Mouse (Mus musculus) small intestine, adult 2 months (tissue): Measurements from ENCODE around the gene Qprt.

Experiments
- CTCF ChIP-seq: fragments of 200-500 bp; IDR thresholded peaks from 2 replicates; pipeline ENCODE4 v1.5.1; 2012; ENCODE audit warnings: low read depth, mild to moderate bottlenecking, control low read depth, inconsistent platforms, low read length, moderate library complexity, mixed read lengths; ENCODE audit not compliant: insufficient replicate concordance, insufficient read length; ENCODE audit errors: extremely low read depth
- POLR2A ChIP-seq: fragments of 200-500 bp; IDR thresholded peaks from 2 replicates; pipeline ENCODE4 v1.6.1; 2012; ENCODE audit warnings: low read depth, mild to moderate bottlenecking, control low read depth, inconsistent platforms, low read length, moderate library complexity

DNA sequence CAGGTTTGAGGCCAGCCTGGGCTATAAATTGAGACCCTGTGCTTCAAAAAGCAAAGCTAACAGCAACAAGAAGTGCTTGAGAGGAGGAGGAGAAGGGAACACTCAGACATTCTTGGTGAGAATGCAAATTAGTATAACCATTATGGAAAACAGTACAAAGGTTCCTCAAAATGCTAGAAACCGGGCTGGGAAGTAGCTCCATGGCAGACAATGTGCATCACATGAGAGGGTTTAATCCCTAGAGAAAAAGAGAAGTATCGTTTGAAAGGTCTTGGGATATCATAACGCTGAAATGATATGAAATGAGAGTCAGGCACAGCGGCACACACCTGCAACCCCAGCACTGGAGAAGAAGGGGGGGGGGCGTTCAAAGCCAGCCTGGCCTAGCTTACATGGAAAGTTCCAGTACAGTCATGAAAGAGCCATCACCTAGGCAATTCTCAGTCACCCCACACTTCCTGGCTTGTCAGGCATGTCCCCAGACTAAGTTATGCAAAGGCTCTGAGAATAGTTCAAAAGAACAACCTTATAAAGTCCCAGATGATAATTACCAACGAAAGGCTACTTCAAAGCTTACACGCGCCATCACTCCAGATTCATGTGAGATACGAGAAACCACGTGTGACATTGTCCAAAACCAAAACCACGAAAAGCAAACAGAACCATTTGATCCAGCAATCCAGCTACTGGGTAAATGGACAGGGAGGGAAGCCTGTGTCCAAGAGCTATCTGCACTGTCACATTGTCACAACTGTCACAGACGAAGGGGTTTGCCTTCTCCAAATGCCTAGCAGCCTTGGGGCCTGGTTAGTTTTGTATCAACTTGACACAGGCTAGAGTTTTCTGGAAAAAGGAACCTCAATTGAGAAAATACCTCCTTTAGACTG, 43.8 kb upstream of the Qprt start:
- no peak for TF ChIP-seq CTCF
- no peak for TF ChIP-seq POLR2A
